Mouse (Mus musculus) embryonic facial prominence, embryonic 14.5 days (tissue): ENCODE measurements at regions not wholly inside any gene's neighbourhood (a gene's known extent, or its start where the extent isn't known, plus 50 kb on each side); places are given as distances from the start of the nearest gene placed in this dataset.
"Not testable (repeated sequence)": the region's sequence is repeated elsewhere in the genome, so short reads cannot be mapped to it uniquely, and the experiment has no call there.

Experiments used
- ATAC-seq: fragments of 200-750 bp; cut with Nextera tagmentation; 2 replicates; pipeline ENCODE4 v1.8.0; 2017; ENCODE audit warnings: low read depth, moderate number of reproducible peaks, moderate TSS enrichment
- DNase-seq: peaks from one replicate; pipeline ENCODE4 v3.0.0-alpha.2; 2015; ENCODE audit warnings: low spot score
- H3K27ac ChIP-seq: fragments of 300-500 bp; sonication (generic); replicated peaks from 2 replicates; pipeline ENCODE4 v1.5.1; 2014; ENCODE audit warnings: low read depth, mild to moderate bottlenecking, low read length, moderate library complexity
- H3K27me3 ChIP-seq: fragments of 300-500 bp; sonication (generic); replicated peaks from 2 replicates; pipeline ENCODE4 v1.6.1; 2014; ENCODE audit warnings: low read length; ENCODE audit not compliant: control insufficient read depth, insufficient read depth
- H3K36me3 ChIP-seq: fragments of 300-500 bp; sonication (generic); 2 replicates; pipeline ENCODE4 v1.6.1; 2014; ENCODE audit warnings: low read length, mixed read lengths; ENCODE audit not compliant: control insufficient read depth, insufficient read depth
- H3K4me1 ChIP-seq: fragments of 300-500 bp; sonication (generic); 2 replicates; pipeline ENCODE4 v1.6.1; 2014; ENCODE audit warnings: antibody characterized with exemption, low read length; ENCODE audit not compliant: control insufficient read depth, insufficient read depth
- H3K4me2 ChIP-seq: fragments of 300-500 bp; sonication (generic); 2 replicates; pipeline ENCODE4 v1.6.1; 2014; ENCODE audit warnings: low read depth, mild to moderate bottlenecking, low read length, moderate library complexity, mixed read lengths
- H3K4me3 ChIP-seq: fragments of 300-500 bp; sonication (generic); 2 replicates; pipeline ENCODE4 v1.5.1; 2014; ENCODE audit warnings: low read depth, mild to moderate bottlenecking, low read length
- H3K9ac ChIP-seq: fragments of 300-500 bp; sonication (generic); 2 replicates; pipeline ENCODE4 v1.6.1; 2014; ENCODE audit warnings: low read depth, mild to moderate bottlenecking, low read length, moderate library complexity, mixed read lengths
- H3K9me3 ChIP-seq: fragments of 300-500 bp; sonication (generic); 2 replicates; pipeline ENCODE4 v1.6.1; 2016; ENCODE audit warnings: low read length; ENCODE audit not compliant: control insufficient read depth
- WGBS: fragments of 180-500 bp; shearing (Covaris S2); extraction: QIAGEN DNeasy Blood & Tissue Kit; methylation state at CpG from one replicate; pipeline ENCODE4 v1.1.7; 2014; 5-methylcytosine and 5-hydroxymethylcytosine counted together

DNA sequence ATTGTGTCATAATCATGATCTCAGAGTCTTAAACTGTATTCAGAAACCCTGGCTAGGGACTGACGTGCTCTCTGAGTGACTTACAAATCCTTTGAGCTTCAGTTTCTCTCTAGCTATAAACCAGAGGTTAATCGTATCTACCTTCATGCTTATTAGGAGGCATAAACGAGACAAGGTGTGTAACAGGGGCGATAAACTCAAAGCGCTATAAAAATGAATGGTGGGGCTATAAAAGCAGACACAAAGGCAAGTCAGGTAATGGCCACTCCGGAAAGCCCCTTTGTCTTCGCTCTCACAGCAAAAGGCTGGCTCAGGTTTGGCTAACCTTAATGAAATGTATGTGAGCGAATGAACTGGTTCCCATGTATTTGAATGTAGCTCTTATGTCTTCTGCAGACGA, 94.6 kb downstream of the Gm9817 start:
- Histone ChIP-seq H3K9me3 (peaks cover 13% of the 10 kb centered on the region; the same call in 1 of the 2 replicates), H3K4me1 (no peaks in the 10 kb centered on the region), H3K4me2 (no peak overlapping the region), H3K36me3 (no peaks in the 10 kb centered on the region), H3K27me3 (no peaks in the 10 kb centered on the region), H3K27ac (no peak overlapping the region), H3K4me3 (no peak overlapping the region), H3K9ac (no peak overlapping the region)
- DNase-seq (no peak), ATAC-seq (no peak)
- WGBS, result 86% methylated on average over 9 of the region's 9 CpGs

GRCm38 (mm10) chr13:45175711-45176205, 97.3 kb downstream of the Gm9817 start:
- ATAC-seq, H3K36me3 ChIP-seq, DNase-seq, H3K27me3 ChIP-seq, H3K4me2 ChIP-seq, H3K9ac ChIP-seq, H3K27ac ChIP-seq, H3K4me3 ChIP-seq, H3K4me1 ChIP-seq: not testable (repeated sequence)
- WGBS, result 89% methylated on average over 3 of the region's 3 CpGs
- peaks cover 13% of the 10 kb centered on the region; the same call in 1 of the 2 replicates for H3K9me3 ChIP-seq

GRCm38 (mm10) chr13:45181529-45182230, 103.2 kb downstream of the Gm9817 start:
- H3K9me3 ChIP-seq, result no peaks in the 10 kb centered on the region
- WGBS, result 77% methylated on average over 1 of the region's 1 CpGs
- H3K27ac ChIP-seq, result no peak overlapping the region
- H3K9ac ChIP-seq, result no peak overlapping the region
- no peak for DNase-seq
- H3K36me3 ChIP-seq, result no peaks in the 10 kb centered on the region
- H3K4me3 ChIP-seq, result no peak overlapping the region
- ATAC-seq, result no peak
- H3K4me1 ChIP-seq, result no peaks in the 10 kb centered on the region
- no peak overlapping the region for H3K4me2 ChIP-seq
- no peaks in the 10 kb centered on the region for H3K27me3 ChIP-seq

DNA sequence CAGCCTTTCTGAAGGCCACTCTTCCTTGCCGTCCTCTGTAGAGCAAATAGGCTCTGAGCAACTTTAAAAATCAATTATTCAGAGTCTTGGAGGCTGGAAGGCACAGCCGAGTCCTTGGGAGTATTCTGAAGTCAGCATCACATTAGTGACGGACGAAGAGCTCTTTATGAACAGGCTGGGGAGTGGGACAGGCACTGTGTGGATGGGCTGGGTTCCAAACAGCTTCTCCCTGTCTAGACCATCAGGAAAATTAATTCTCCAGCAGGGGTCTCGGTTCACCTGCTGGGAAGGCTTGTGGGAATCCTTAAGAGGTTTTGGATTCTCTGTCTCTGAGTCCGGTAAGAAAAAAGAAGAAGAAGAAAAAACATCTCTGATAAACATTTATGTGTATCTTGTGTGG, 110.9 kb downstream of the Gm9817 start:
- 38% methylated on average over 6 of the region's 6 CpGs for WGBS

GRCm38 (mm10) chr13:45190151-45190550, 111.7 kb downstream of the Gm9817 start:
- no peak overlapping the region for H3K9ac ChIP-seq
- H3K4me3 ChIP-seq, result no peak overlapping the region
- no peaks in the 10 kb centered on the region for H3K27me3 ChIP-seq
- no peaks in the 10 kb centered on the region for H3K36me3 ChIP-seq
- ATAC-seq (no peak), DNase-seq (no peak)
- 47% methylated on average over 4 of the region's 4 CpGs for WGBS
- peaks cover 3% of the 10 kb centered on the region; the same call in 1 of the 2 replicates for H3K4me1 ChIP-seq
- no peaks in the 10 kb centered on the region for H3K9me3 ChIP-seq
- H3K4me2 ChIP-seq, result no peak overlapping the region
- no peak overlapping the region for H3K27ac ChIP-seq

More for the DNA sequence above, 110.9 kb downstream of the Gm9817 start:
- H3K9ac ChIP-seq, result no peak overlapping the region
- H3K4me3 ChIP-seq, result no peak overlapping the region
- no peak overlapping the region for H3K4me2 ChIP-seq
- no peaks in the 10 kb centered on the region for H3K27me3 ChIP-seq
- H3K36me3 ChIP-seq, result no peaks in the 10 kb centered on the region
- ATAC-seq (no peak), DNase-seq (no peak)
- H3K9me3 ChIP-seq, result no peaks in the 10 kb centered on the region
- peaks cover 3% of the 10 kb centered on the region; the same call in 1 of the 2 replicates for H3K4me1 ChIP-seq
- no peak overlapping the region for H3K27ac ChIP-seq

DNA sequence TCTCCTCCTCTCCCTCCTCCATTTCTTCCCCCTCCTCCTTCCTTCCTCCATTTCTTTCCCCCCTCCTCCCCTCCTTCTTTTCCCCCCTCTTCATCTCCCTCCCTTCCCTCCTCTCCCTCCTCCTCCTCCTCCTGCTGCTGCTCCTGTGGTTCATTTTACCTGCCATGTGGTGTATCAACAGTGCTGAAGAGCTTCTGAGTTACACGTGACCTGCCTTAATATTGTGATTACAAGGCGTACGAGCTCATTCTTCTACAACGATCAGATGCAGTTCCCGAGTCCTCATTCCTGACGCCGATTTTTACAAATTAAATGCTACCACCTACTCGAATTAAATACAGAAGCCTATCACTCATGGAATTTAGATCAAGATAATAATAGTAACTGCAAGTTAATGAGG, 113.6 kb downstream of the Gm9817 start:
- ATAC-seq, result no peak
- peak overlapping the region; percentile 33 for H3K4me2 ChIP-seq
- no peak for DNase-seq

DNA sequence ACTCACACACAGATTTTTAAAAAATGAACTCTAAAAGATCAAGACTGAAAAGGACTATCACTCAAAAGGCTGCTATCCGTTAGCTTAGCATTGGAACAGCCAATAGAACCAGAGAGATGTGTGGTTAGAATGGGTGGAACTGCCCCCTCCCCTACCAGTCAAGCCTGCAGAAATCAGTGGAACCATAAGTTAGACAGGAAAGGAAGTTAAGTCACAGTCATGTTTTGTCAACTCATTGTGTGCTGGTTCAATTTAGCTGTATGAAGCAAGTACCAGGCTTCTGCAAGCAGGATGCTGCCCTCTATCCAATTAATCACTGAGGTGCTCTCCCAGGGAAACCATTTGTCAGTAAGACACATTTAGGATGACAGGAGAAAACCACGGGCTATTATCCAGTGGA, 117.1 kb downstream of the Gm9817 start:
- no peak for ATAC-seq
- WGBS, result 76% methylated on average over 2 of the region's 2 CpGs
- no peak overlapping the region for H3K4me2 ChIP-seq

More for the DNA sequence above, 113.6 kb downstream of the Gm9817 start:
- Histone ChIP-seq H3K4me3 (no peak overlapping the region), H3K9me3 (no peaks in the 10 kb centered on the region), H3K4me1 (peaks cover 3% of the 10 kb centered on the region; the same call in 1 of the 2 replicates), H3K9ac (no peak overlapping the region), H3K27me3 (no peaks in the 10 kb centered on the region), H3K36me3 (no peaks in the 10 kb centered on the region), H3K27ac (no peak overlapping the region)
- WGBS, result 32% methylated on average over 8 of the region's 8 CpGs

GRCm38 (mm10) chr13:45196363-45196762, 117.9 kb downstream of the Gm9817 start:
- Histone ChIP-seq H3K9ac (no peak overlapping the region), H3K4me3 (no peak overlapping the region), H3K4me2 (no peak overlapping the region), H3K9me3 (no peaks in the 10 kb centered on the region), H3K4me1 (peaks cover 3% of the 10 kb centered on the region; the same call in 1 of the 2 replicates), H3K27me3 (no peaks in the 10 kb centered on the region), H3K27ac (no peak overlapping the region), H3K36me3 (no peaks in the 10 kb centered on the region)
- no peak for DNase-seq
- no peak for ATAC-seq

More for the DNA sequence above, 117.1 kb downstream of the Gm9817 start:
- Histone ChIP-seq H3K9ac (no peak overlapping the region), H3K9me3 (no peaks in the 10 kb centered on the region), H3K4me1 (peaks cover 3% of the 10 kb centered on the region; the same call in 1 of the 2 replicates), H3K27me3 (no peaks in the 10 kb centered on the region), H3K27ac (no peak overlapping the region), H3K4me3 (no peak overlapping the region), H3K36me3 (no peaks in the 10 kb centered on the region)
- DNase-seq, result no peak
